Mouse (Mus musculus) intestine, embryonic 16.5 days (tissue): ENCODE data around the gene Masp1. TPM values are rescaled to one million over a fixed set of nuclear protein-coding genes. Genes with fewer than 3 reads are reported as not detected.

Source experiments
- ATAC-seq: fragments of 200-750 bp; cut with Nextera tagmentation; 2 replicates; pipeline ENCODE4 v1.8.0; 2017; ENCODE audit warnings: moderate TSS enrichment, moderate library complexity
- H3K27ac ChIP-seq: fragments of 300-500 bp; sonication (generic); 2 replicates; pipeline ENCODE4 v1.5.1; 2014; ENCODE audit warnings: mild to moderate bottlenecking, low read length
- H3K27me3 ChIP-seq: fragments of 300-500 bp; sonication (generic); replicated peaks from 2 replicates; pipeline ENCODE4 v1.6.1; 2014; ENCODE audit warnings: low read length, control low read depth, mixed read lengths; ENCODE audit not compliant: control insufficient read depth, insufficient read depth
- H3K36me3 ChIP-seq: fragments of 300-500 bp; sonication (generic); 2 replicates; pipeline ENCODE4 v1.6.1; 2014; ENCODE audit warnings: low read length, control low read depth; ENCODE audit not compliant: control insufficient read depth, insufficient read depth
- H3K4me1 ChIP-seq: fragments of 300-500 bp; sonication (generic); 2 replicates; pipeline ENCODE4 v1.6.1; 2014; ENCODE audit warnings: low read length, control low read depth, mixed read lengths; ENCODE audit not compliant: control insufficient read depth, insufficient read depth
- H3K4me2 ChIP-seq: fragments of 300-500 bp; sonication (generic); 2 replicates; pipeline ENCODE4 v1.6.1; 2014; ENCODE audit warnings: low read depth, low read length, control low read depth
- H3K4me3 ChIP-seq: fragments of 300-500 bp; sonication (generic); 2 replicates; pipeline ENCODE4 v1.5.1; 2014; ENCODE audit warnings: mild to moderate bottlenecking, low read length
- H3K9ac ChIP-seq: fragments of 300-500 bp; sonication (generic); 2 replicates; pipeline ENCODE4 v1.6.1; 2014; ENCODE audit warnings: low read depth, low read length
- H3K9me3 ChIP-seq: fragments of 300-500 bp; sonication (generic); 2 replicates; pipeline ENCODE4 v1.6.1; 2016; ENCODE audit warnings: low read length, control low read depth; ENCODE audit not compliant: control insufficient read depth
- WGBS: fragments of 180-500 bp; shearing (Covaris S2); extraction: QIAGEN DNeasy Blood & Tissue Kit; methylation state at CpG from one replicate; pipeline ENCODE4 v1.1.7; 2014; 5-methylcytosine and 5-hydroxymethylcytosine counted together
- polyA plus RNA-seq: library from polyadenylated mRNA; unstranded; fragments of >200 nt; fragmentation: Nextera tagmentation; extraction: Ambion mirVana; gene quantifications from 2 replicates; pipeline ENCODE4 v1.2.1, GENCODE M21; 2015

The Masp1 gene
- polyA plus RNA-seq, 1 experiment from 2014 or later: 4.3 TPM

- H3K9me3 ChIP-seq: no peaks in the 10 kb centered on the region
- ATAC-seq: no peak
- no peak overlapping the region for H3K9ac ChIP-seq
- no peak overlapping the region for H3K4me2 ChIP-seq
- WGBS: 70% methylated on average over 7 of the region's 7 CpGs
- no peak overlapping the region for H3K27ac ChIP-seq
- no peaks in the 10 kb centered on the region for H3K4me1 ChIP-seq
- no peaks in the 10 kb centered on the region for H3K36me3 ChIP-seq
- H3K4me3 ChIP-seq: no peak overlapping the region
- H3K27me3 ChIP-seq: no peaks in the 10 kb centered on the region
These were observed 40.6 kb downstream of the Masp1 start for GRCm38 (mm10) chr16:23479872-23480603.

GRCm38 (mm10) chr16:23476598-23476997, 44.0 kb downstream of the Masp1 start:
- Histone ChIP-seq H3K4me2 (no peak overlapping the region), H3K9me3 (no peaks in the 10 kb centered on the region), H3K27me3 (no peaks in the 10 kb centered on the region), H3K27ac (no peak overlapping the region), H3K36me3 (no peaks in the 10 kb centered on the region), H3K4me1 (no peaks in the 10 kb centered on the region), H3K4me3 (no peak overlapping the region), H3K9ac (no peak overlapping the region)
- ATAC-seq: no peak

DNA sequence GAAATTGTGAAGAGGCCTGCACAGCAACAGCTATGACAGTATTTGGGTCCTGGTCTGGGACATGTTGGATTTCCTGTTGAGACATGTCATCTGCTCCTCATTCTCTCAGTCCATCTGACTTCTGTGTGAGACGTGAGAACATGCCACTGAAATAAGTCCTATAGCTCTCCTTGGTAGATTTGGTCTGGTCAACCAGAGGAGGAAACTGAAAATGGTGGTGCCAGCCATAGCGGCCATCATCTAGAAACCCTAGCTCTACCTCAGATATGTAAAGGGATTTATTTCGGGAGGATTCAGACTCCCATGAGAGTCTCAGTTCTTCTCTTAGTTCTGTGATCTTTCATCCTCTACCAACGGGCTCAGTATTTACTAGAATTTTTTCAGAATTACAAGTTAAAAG, 45.0 kb downstream of the Masp1 start:
- ATAC-seq: no peak

DNA sequence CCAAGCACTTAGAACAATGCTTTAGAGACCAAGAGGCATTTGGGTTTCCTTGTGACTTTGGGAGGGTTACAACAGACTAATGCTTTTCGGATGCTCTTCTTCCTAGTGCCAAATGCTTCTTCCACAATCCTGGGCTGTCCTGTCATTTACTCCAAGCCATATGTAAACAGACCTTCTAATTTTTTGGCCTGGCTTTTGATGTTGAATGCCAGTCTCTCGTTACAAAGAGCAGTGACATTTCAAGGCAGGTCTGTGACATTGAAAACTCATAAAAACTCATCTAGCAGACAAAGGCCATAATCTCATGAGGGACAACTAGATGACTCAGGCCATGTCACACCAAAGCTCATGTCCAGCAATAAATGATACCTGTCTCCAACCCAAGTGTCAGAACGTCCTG, 48.6 kb downstream of the Masp1 start:
- 47% methylated on average over 3 of the region's 3 CpGs for WGBS
- no peaks in the 10 kb centered on the region for H3K27me3 ChIP-seq
- ATAC-seq: no peak
- H3K27ac ChIP-seq: no peak overlapping the region
- no peaks in the 10 kb centered on the region for H3K4me1 ChIP-seq
- H3K9me3 ChIP-seq: no peaks in the 10 kb centered on the region
- no peak overlapping the region for H3K4me3 ChIP-seq
- no peak overlapping the region for H3K9ac ChIP-seq
- no peak overlapping the region for H3K4me2 ChIP-seq
- H3K36me3 ChIP-seq: no peaks in the 10 kb centered on the region

More for the DNA sequence above, 45.0 kb downstream of the Masp1 start:
- WGBS: 87% methylated on average over 4 of the region's 4 CpGs
- H3K4me1 ChIP-seq: no peaks in the 10 kb centered on the region
- H3K4me3 ChIP-seq: no peak overlapping the region
- H3K9ac ChIP-seq: no peak overlapping the region
- no peak overlapping the region for H3K4me2 ChIP-seq
- H3K9me3 ChIP-seq: no peaks in the 10 kb centered on the region
- H3K27me3 ChIP-seq: no peaks in the 10 kb centered on the region
- no peak overlapping the region for H3K27ac ChIP-seq
- no peaks in the 10 kb centered on the region for H3K36me3 ChIP-seq

DNA sequence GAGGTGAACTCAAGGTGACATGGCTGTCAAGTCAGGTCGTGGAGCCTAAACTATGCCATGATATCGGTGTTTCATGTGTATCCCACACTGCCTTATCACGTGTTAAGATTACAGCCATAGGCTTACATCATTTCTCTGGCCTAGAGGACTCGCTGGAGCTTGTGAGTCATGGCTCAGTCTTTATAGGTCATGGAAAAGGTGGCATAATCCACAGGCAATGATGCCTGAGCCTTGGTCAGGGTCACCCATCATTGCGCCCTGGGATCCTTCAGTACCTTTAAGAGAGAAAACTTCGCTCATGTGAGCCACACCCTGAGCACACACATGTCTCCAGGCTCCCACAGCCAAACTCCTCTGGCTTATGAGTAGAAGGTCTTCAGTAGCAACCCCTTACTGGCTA, 49.1 kb downstream of the Masp1 start:
- Histone ChIP-seq H3K9me3 (no peaks in the 10 kb centered on the region), H3K4me1 (no peaks in the 10 kb centered on the region), H3K36me3 (no peaks in the 10 kb centered on the region), H3K27ac (no peak overlapping the region), H3K4me2 (no peak overlapping the region), H3K9ac (no peak overlapping the region), H3K4me3 (no peak overlapping the region), H3K27me3 (no peaks in the 10 kb centered on the region)
- 88% methylated on average over 6 of the region's 6 CpGs for WGBS
- no peak for ATAC-seq

DNA sequence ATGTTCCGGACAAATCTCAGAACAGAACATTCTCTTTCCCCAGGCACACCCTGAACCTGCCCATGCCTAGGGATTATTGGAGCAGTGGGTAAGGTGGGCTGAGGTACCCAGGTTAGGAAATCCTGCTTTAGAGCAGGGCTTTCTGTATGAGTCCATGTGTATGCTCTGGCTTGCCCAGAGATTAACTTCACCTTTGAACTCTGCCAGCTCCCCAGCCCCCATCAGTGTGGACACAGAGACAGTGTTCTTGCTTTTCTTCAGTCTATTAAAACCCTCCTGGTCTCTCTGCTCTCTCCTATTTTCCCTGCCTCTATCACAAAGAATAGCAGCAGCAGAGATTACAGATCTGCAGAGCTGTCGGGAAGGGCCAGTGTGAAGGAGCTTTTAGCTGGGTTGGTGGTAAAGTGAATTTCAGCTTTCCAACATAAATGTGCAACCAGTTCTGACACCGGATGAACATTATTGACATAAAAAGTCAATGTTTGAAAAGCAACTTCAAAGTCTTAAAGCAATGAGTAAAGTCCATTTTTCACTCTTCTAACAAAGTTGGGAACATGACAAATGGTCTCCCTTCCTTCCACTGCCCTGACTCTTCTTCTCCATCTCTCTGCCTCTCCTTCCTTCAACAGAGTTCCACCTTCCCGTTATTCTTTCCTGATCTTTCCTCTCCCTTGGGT, 56.8 kb downstream of the Masp1 start:
- WGBS: 62% methylated on average over 4 of the region's 4 CpGs
- ATAC-seq: no peak
- Histone ChIP-seq H3K4me2 (no peak overlapping the region), H3K9ac (no peak overlapping the region), H3K27ac (no peak overlapping the region), H3K27me3 (no peaks in the 10 kb centered on the region), H3K36me3 (no peaks in the 10 kb centered on the region), H3K4me3 (no peak overlapping the region), H3K9me3 (no peaks in the 10 kb centered on the region), H3K4me1 (no peaks in the 10 kb centered on the region)

DNA sequence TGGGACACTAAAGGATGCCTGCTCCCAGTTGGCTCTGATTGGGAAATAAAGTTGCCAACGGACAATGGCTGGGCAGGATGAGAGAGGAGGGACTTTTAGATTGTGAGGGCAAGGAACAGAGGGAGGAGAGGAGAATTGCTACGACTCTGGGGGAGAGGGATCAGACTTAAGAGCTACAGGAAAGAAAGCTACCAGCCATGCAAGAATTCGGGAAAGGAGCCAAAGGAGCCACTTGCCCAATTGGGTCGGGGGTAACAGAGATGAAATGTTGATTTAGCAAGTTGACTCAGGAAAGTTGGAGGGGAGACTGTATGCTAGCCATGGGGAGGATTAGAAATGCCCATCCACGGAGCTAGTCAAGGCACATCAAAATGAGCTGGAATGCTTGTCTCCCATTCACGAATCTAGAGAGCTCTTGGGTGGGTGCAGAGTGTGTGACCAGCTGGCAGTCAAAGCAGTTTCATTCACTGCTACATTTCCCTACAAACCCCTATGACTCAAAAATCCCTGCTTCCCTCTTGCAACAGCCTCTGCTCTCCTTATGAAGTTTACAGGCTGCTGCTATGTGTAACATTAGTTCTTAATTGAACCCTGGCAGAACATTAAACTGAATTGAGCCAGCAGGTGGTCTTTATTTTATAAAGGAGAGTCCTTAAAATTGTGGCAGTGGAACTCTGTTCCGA, 61.6 kb downstream of the Masp1 start:
- H3K27me3 ChIP-seq: no peaks in the 10 kb centered on the region
- no peaks in the 10 kb centered on the region for H3K4me1 ChIP-seq
- H3K9me3 ChIP-seq: no peaks in the 10 kb centered on the region
- 58% methylated on average over 7 of the region's 7 CpGs for WGBS
- no peak overlapping the region for H3K4me2 ChIP-seq
- no peak overlapping the region for H3K4me3 ChIP-seq
- no peak overlapping the region for H3K27ac ChIP-seq
- ATAC-seq: no peak
- H3K36me3 ChIP-seq: no peaks in the 10 kb centered on the region
- no peak overlapping the region for H3K9ac ChIP-seq

DNA sequence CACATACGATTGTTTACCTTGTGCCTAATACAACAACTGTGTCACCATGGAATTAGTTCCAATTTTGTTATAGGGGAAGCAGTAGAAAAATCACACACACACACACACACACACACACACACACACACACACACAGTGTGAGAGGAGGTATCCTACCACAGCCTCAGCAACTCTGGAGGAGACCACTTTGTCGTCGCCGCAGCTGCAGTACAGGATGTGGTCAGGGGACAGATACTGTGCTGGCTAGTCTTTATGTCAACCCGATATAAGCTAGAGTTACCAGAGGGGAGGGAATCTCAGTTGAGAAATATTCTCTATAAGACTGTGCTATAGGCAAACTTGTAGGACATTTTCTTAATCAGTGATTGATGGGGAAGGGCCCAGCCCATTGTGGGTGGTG, 63.3 kb downstream of the Masp1 start:
- WGBS: 87% methylated on average over 5 of the region's 5 CpGs
- Histone ChIP-seq H3K9me3 (no peaks in the 10 kb centered on the region), H3K4me1 (no peaks in the 10 kb centered on the region), H3K27ac (no peak overlapping the region), H3K27me3 (no peaks in the 10 kb centered on the region), H3K4me2 (no peak overlapping the region), H3K9ac (no peak overlapping the region), H3K4me3 (no peak overlapping the region), H3K36me3 (no peaks in the 10 kb centered on the region)
- no peak for ATAC-seq

DNA sequence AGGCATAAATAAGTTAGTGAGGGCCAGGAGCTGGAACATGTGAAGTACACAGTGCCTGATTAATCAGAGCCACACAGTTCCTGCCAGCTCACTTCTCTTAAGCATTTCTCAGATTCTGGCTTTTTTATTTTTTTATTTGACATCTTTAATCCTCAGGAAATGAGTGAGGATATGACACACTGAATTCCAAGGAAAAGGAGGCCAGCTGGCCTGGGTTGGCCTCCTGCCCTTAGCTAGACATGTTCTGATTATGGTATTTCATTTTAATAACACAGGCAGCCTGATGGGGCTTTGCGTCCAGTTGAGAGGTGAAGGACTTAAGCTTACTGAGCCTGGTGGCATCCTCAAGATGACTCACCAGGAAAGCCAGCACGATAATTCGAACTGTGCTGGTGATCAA, 64.1 kb downstream of the Masp1 start:
- 48% methylated on average over 3 of the region's 3 CpGs for WGBS
- no peaks in the 10 kb centered on the region for H3K27me3 ChIP-seq
- peak; percentile 44; the same call in 1 of the 2 replicates for ATAC-seq

More for the DNA sequence above, 64.1 kb downstream of the Masp1 start:
- Histone ChIP-seq H3K4me3 (no peak overlapping the region), H3K27ac (no peak overlapping the region), H3K4me1 (no peaks in the 10 kb centered on the region), H3K36me3 (no peaks in the 10 kb centered on the region), H3K9ac (no peak overlapping the region), H3K9me3 (no peaks in the 10 kb centered on the region), H3K4me2 (no peak overlapping the region)
